Mouse (Mus musculus) gastrocnemius, postnatal 36 days (tissue): ENCODE data around the gene Dennd1b. TPM values are rescaled to one million over a fixed set of nuclear protein-coding genes. Genes with fewer than 3 reads are reported as not detected.

ENCODE experiments used
- DNase-seq, 2 experiments: peaks; one replicate each; pipeline ENCODE4 v3.0.0; 2022
- intact Hi-C: fragments of 180-260 bp; cut with DNase I; formaldehyde crosslinking; loops from one replicate; pipeline ENCODE4 v1.15.1; 2025
- total RNA-seq, 2 experiments: library from RNA; stranded (reverse); gene quantifications; 2 replicates each; pipeline ENCODE4 v1.2.3; 2021

Dennd1b gene
- total RNA-seq, 2 experiments from 2014 or later: 18.5 to 20.1 TPM

DNA sequence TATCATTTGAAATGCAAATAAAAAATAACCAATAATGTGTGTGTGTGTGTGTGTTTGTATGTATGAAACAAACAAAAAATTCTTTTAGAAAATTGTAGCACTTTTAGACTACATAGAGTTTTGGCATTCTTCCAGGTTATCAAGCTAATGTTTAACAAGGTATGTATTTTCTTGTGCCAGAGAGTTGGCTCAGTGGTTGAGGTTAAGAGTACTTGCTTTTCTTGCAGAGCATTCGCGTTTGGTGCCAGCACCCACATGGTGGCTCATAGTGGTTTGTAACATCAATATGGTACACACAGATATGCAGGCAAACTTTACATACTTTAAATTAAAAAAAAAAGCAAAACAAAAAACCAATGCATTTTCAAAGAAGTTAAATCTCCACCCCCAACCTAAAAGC is 101.5 kb downstream of the Dennd1b start:
- intact Hi-C loops: no loop called here

DNA sequence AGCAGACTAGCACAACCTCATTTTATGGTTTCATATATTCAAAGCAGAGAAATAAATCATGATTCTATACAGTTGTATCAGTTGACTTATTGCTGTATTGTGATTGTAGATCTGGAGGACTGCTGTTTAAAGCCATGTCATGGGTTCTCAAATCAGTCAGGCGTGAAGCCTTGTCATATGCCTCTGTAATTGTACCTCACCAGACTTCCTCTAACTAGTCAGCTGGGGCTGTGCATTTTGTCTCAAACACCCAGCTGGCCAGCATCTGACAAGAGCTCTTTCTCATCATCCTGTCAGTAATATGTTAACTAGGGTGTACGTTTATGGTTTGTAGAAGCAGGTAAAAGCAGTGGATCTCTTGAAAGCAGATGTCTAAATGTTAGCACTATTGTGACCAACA is 104.0 kb downstream of the Dennd1b start:
- DNase-seq: no peak
- intact Hi-C loops: no loop called here

More for the DNA sequence above, 101.5 kb downstream of the Dennd1b start:
- DNase-seq: no peak

DNA sequence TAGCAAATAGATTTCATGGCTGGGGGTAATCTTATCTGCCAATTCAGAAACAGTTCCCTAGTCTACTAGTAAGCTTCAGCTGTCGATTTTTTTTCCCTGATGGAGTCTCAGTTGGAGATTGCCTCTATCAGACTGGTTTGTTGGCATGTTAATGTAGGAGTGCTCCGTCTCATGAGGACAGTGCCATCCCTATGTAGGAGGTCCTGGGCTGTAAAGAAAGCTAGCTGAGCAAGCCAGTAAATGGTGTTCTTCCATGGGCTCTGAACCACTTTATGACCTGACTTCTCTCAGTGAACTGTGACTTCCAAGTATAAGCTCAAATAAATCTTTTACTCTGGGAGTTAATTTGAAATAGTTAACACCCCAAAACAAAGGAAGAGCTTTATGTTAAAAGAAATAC is 107.8 kb downstream of the Dennd1b start:
- intact Hi-C loops: no loop called here
- no peak for DNase-seq

DNA sequence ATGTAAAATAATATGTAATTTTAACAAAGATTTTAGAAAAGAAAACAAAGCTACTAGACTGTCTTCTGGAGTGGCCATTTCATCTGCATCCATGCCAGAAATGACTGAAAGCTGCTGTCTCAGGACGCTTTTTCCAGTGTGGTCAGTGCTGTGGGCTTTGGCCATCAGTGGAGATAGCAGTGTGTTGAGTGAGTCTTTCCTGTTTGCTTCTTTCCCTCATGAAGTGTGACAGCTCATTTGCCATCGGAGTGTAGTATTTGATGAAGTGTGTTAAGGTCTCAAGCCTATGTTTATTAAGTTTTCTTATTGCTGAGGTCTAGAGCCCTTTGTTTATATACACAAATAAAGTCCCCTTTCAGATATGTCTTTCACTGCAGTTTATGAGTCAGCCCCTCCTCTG is 112.4 kb downstream of the Dennd1b start:
- intact Hi-C loops: no loop called here
- DNase-seq: no peak

DNA sequence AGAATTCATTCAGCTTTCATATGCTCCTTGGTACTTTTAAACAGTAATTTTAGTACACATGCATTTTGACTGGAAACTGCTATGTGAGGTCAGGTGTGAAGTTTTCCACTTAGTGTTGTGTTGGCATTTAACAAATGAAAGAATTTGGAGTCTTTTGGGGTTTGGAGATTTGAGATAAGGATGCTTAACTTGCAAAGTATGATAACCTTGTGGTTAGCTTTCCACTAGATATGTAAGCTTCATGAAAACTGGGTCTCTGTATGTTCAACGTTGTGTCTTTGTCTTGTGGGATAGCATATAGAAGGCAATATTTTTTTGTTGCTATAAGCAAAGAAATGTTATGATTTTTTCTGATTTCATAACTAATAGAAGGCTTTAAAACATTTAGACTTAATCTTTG is 114.8 kb downstream of the Dennd1b start:
- no peak for DNase-seq
- intact Hi-C loops: no loop called here

DNA sequence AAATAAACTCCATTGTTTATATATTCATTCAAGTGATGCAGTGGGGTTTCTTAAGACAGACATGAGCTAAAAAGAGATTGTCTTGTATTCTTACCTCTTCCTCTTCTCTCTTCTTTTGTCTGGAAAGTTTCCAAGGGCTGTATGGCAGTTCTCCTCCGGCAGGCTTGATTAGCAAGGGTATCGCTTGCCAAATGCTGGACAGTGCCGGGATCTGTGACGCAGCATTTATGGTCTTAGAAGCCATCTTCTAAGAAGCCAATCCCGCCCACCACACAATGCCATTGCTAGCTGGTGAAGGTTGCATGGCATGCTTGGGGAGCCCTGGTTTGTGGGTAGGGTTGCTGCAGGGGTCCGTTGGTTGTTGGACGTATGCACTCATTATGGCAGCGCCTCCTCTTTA is 115.8 kb downstream of the Dennd1b start:
- no peak for DNase-seq
- intact Hi-C loops: no loop called here

DNA sequence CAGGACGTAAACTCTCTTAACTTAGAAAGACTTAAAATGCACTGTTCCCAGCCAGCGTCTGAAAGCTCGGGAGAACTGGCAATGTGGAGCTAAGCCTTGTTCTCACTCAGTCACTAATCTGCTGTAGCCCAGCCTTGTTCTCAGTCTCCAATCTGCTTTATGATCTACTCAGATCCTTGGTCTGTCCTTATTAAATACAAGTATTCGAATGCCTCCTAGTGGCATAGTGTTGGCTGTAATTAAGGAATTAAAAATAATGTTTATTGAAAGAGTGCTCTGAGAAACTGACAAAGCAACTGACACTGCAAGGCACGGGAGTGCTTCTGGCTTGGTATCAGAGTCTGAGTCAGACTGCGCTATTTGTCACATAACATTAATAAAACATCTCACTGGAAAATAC is 116.3 kb downstream of the Dennd1b start:
- DNase-seq: no peak
- intact Hi-C loops: no loop called here

DNA sequence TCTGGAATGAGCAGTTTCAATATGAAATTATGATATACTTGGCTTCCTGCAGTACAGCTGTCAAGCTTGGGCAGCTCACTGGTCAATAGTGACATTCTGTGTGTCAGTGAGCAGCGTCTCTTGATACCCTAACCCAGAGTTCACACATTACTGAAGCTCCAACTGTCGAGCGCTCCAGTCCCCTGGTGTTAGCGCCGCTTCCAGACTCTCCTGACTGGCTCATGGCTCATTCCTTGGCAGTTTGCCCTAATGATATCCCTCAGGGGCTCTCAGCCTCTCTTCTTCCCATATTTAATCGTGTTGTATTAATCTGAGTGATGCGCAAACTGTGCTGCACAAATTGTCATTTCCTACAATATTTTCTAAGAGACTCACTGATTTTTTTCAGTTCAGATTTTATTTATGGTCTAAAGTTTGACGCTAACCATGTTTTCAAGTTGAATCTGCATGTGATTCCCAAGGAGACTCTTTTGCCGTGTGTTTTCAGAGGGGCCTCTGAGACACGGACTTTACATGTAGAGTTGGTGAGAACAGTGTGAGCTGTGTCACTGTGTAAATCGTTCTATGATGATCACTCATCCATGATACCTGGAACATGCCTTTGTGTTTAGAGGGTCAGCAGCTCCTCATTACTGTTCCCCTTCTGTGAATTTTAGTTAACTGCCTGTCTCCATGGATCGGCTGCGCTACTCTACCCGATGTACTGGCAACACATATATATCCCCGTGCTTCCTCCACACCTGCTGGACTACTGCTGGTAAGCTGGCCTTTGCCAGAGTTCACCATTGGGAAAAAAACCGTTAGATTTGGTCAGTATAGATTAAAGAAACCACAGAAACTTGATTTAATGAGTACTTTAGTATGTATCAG is 117.5 kb downstream of the Dennd1b start:
- intact Hi-C loops: loop anchor here (5.0 kb wide), 1 partner anchor 243 kb away; no protein-coding TSS in a partner anchor
- DNase-seq: peak in 1 of 2 experiments; percentile 47

DNA sequence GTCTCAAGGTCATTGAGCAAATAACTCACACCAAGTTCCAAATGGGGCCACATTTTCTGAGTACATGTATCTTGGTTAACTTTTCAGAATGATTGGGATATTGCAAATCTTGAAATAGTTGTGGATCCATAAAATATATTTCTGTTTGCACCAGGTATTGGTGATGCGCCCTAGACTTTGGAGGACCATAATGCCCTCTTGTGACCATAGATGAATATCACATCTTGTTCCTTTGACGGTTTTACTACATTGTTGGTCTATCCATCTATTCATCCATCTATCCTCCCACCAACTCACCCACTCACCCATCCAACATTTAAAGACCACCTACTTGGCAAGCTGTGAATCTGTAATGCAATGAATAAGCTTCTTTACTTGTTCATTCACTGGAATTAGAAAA is 120.1 kb downstream of the Dennd1b start:
- DNase-seq: no peak
- intact Hi-C loops: loop anchor here (5.0 kb wide), 1 partner anchor 246 kb away; no protein-coding TSS in a partner anchor

DNA sequence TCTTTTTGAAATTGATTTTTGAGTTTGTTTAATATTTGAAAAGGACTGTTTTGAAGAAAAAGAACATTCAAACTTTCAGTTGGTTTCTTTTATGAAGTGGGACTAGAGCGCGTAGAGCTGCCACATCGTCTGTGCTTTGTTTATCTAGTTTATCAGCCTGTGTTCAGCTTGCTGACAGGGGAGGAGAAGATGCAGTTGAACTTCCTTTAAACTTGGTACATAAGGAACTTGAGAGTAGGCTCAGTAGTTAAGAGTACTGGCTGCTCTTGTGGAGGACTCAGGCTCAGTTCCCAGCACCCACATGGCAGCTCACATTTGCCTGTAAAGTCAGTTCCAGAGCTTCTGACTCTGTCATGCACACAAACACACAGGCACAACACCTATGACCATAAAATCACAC is 124.3 kb downstream of the Dennd1b start:
- intact Hi-C loops: no loop called here
- no peak for DNase-seq

DNA sequence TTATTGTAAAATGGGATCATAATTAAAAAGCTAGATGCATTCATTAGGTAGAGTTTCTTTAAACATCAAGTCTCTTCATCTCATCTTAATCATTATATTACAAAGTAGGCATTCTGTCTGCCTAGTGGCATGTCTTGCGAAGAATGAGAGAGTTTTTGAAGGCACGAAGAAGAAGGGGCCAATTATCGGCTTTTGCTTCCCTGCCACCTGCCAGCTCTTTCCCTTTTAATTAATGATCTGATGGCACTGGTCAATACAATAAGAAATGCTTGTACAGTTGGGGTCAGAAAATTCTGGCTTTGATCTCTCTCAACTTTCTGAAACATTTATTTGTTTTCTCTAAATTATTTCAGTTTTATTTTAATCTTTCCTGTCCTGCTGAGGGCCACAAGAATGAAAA is 127.5 kb downstream of the Dennd1b start:
- no peak for DNase-seq
- intact Hi-C loops: no loop called here

DNA sequence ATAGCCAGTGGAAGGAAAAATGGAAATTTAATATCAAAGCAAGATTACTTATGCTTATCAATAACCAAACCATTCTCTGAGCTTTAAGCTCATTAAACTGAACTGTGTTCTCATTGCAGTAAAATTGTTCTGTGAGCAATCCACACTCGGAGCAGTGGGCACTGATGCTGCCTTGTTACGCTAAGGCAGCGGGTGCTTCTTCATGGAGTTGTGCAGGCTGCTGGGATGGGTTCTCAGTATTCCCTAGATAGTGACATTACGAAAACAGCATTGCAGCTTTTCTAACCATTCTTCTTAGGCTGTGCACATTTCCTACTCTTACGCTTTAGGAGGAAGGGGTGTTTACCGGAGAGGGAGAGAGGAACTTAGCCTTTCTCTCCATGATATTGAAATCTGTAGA is 128.5 kb downstream of the Dennd1b start:
- intact Hi-C loops: no loop called here
- no peak for DNase-seq

DNA sequence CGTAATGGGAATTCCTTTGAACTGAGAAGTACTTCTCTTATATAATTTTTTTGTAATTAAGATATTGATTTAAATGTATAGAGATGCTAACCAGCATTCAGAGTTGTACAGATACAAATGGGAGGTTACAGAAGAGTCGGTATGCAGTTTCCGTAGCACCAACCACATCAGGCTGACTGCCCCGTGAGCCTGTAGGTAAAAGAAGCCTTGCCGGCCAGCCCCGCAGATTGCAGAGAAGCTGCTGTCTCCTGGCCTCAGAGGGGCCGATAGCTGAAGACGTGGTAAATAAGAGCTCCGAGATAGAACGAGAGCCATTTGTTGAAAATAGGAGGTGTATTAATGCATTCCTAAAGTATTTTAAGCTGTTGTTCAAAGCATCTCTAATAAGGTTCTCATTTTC is 128.9 kb downstream of the Dennd1b start:
- DNase-seq: no peak

DNA sequence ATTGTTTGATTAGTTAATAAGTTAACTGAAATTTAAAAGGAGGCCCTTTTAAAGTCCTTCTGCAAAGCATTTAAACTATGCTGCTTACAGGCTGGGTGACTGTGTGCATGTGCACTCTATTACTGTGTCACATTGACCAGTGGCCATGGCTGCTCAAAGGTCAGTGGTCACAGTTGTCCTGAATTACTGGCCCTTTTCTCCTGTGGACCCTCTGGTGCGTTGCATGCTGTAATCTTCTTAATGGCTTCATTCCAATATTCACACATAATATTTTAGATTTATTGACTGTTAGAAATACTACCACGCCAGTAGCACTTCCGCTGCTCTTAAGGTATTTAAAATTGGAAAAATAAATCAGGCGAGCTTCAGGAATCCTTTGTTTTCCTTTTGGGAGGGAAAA is 129.5 kb downstream of the Dennd1b start:
- no peak for DNase-seq
- intact Hi-C loops: no loop called here

More for the DNA sequence above, 128.9 kb downstream of the Dennd1b start:
- intact Hi-C loops: no loop called here

DNA sequence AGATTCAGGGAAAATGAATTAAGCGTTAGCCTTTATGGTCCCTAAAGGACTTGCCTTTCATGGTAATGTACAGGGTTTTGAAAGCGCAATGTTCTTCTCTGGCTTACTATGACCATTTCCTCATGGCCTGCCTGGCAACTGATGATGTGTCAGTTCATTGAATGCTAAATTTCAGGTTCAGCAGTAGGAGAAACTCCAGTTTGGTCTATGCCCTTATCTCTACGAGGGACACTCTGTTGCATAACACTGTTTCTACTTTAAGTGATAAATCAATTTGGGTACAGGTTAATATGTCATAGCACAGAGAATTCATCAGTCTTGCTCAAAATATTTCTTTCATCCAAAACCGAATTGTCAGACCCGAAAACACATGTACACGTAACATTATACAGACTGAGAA is 133.1 kb downstream of the Dennd1b start:
- no peak for DNase-seq
- intact Hi-C loops: no loop called here

DNA sequence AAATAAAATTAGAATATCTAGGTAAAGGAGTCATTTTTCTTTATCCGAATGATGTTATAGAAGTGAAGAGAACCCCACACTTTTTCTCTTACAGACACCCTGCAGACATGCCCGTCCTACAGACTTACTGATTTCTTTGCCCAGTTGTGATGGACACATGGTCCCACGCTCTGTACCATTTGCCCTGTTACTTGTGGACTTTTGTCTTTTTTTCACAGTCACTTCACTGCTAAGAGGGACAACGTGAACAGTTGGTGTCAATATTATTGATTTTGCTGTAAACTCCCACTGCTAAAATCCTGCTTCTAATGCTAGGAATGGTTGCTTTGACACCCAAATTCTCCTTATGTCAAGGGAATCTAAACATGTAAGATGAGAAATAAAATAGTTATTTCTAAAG is 134.9 kb downstream of the Dennd1b start:
- no peak for DNase-seq
- intact Hi-C loops: no loop called here

DNA sequence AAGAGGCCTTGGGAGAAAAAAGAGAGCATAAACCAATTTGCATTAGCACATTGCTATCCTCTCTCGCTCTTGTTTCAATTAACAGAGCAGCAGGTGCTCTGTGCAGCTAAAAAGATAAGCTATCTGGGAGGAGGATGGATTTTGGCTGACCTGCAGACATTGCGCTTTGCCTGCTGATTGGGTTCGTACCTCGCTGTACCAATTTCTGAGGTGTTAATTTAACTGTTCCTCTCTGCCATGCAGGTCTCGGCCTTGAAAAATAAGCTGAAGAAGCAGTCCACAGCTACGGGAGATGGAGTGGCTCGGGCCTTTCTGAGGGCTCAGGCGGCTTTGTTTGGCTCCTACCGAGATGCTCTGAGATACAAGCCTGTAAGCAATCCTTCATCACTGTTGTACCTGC is 138.5 kb downstream of the Dennd1b start:
- intact Hi-C loops: no loop called here

DNA sequence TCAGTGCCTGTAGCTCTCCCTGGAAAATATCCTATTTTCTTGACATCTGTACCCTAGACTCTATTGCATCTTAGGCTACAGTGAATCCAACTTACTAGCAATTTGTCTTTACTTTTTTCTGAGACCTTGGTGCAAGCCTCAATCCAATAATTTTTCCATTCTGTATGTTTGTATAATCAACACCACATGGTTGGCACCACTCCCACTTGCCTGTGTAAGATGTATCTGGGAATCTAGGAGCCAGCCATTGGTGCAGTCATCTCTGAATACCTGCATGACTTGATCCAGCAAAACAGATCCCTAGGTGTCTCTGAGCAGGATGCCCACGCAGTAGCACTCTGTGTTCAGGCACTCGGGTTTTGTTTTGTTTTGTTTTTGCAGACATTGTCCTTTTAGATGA is 145.0 kb downstream of the Dennd1b start:
- no peak for DNase-seq

More for the DNA sequence above, 138.5 kb downstream of the Dennd1b start:
- no peak for DNase-seq

DNA sequence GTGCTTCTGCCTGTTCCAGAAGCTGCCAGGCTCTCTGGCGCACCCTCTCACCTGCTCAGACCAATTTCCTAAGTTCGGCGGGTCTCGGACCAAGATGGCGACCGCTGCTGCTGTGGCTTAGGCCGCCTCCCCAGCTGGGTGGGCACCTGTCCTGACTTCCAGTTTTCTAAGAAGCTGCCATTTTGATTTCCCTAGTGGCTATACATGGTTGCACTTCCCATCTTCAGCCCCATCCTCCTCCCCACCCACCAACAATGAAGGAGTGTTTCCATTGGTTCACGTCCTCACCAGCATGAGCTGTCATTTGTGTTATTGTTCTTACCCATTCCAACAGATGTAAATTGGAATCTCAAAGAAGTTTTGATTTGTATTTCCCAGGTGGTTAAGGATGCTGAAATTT is 159.4 kb downstream of the Dennd1b start:
- DNase-seq: no peak
- intact Hi-C loops: no loop called here

More for the DNA sequence above, 145.0 kb downstream of the Dennd1b start:
- intact Hi-C loops: no loop called here

DNA sequence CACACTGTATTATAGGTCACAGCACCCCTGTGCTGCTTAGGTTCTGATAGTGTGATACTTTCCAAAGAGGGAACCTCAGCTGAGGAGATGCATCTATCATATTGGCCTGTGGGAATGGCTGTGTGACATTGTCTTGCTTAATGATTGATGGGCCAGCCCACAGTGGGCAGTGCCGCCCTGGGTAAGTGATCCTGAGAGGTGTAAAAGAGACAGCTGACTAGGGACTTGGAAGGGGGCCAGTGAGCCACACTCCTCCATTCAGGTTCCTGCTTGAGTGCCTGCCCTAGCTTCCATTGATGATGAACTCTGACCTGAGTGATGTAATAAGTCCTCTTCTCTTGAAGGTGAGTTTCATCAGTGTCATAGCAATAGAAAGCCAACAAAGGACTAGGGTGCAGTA is 176.4 kb downstream of the Dennd1b start:
- intact Hi-C loops: no loop called here
- no peak for DNase-seq

DNA sequence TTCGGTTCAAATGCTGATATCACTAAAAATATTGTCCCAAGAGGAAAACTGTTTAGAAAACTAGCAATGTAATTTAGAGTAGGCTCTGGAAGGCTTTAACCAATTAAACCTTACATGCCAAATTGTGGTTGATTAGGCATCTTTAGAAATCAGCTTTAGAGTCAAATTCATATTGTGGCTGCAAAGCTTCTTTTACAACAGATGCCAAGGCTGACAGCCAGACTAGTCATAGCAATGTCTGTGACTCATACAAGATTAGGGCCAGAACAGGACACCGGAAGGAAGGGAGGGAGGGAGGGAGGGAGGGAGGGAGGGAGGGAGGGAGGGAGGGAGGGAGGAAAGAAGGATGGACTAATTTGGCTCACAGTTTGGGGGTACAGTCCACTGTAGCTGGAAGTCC is 182.3 kb downstream of the Dennd1b start:
- DNase-seq: no peak
- intact Hi-C loops: no loop called here

DNA sequence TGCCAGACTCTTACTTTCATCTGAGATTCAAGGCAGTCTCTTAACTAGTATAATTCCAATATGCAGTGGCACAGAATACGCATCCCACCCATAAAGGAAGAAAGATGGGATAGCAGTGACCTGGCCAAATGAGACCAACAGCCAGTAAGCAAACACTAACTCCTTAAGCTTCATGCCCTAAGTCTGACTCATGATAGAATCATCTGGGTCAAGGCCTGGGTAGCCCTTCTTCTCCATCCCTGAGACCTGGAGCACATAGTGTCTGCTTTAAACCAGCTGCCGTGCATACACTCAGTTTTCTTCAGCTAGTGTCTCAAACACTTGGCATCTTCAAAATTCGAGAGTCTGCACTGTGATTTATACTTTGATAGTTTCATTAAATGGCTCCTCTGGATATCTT is 183.1 kb downstream of the Dennd1b start:
- no peak for DNase-seq
- intact Hi-C loops: no loop called here
